Mouse (Mus musculus) layer of hippocampus, adult 18-20 months (tissue): ENCODE data around the gene Slc12a9. TPM values are rescaled to one million over a fixed set of nuclear protein-coding genes. Genes with fewer than 3 reads are reported as not detected.

Experiments used
- DNase-seq, 2 experiments: peaks; one replicate each; pipeline ENCODE4 v3.0.0; 2022; ENCODE audit warnings: low spot score in 2 of 2
- total RNA-seq, 2 experiments: library from RNA; stranded (reverse); gene quantifications; 2 replicates each; pipeline ENCODE4 v1.2.3; 2021

The Slc12a9 gene
- total RNA-seq, 2 experiments from 2014 or later, result 21.6 to 23.7 TPM

GRCm38 (mm10) chr5:137313466-137314192, 19.8 kb downstream of the Slc12a9 start:
- DNase-seq, result no peak

DNA sequence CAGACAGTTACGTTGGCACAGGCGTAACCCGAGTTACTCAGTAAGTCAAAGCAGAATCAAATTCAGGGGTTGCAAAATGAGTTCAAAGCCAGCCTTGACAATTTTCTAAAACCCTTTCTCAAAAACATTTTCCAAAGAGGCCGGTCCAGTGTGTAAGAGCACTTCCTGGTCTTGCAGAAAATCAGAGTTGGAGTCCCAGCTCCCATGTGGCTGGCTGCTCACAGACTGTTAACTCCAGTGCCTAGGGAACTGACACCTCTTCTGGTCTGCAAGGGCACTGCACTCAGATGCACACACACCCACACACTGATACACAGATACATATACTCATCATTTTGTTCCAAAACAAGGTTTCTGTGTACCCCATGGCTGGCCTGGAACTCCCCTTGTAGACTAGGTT, 25.0 kb downstream of the Slc12a9 start:
- DNase-seq, result no peak

DNA sequence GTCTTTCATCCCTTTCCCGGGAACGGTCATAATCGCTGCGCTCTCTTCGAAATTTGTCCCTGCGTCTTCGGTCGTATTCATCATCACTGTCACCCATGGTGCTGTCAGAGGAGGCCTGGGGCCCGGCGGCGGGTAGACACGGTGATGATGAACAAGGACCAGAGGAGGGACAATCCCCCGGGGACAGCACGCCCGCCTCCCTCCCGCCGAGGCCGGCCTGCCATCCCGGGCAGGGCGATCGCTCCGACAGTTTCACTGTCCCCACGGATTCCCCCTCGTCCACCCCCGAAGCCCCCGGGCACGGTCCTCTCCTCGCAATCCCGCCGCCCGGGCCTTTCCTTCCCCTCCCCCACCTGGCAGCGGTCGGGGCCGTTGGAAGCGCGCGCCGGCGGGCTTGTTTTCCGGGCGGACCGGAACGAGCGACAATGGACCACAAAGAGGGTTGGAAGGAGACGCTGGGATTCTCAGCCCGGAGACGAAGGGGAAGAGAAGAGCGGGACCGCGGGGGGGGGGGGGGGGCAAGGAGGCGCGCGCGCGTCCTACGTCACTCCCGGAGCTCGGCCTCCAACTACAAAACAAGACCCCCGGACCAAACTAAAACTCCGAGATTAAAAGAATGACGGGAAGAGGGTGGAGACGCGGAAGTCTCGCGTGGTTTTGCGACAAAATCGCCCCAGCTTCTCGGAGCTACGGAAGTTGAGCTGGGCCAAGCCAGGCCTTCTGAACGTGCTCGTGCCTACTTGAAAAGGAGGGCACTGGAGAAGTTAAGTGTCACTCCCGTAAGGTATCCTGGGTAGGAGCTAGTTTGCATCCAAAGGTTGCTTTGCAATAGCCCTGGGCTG, 26.1 kb downstream of the Slc12a9 start, which contains the start of gene Srrt:
Srrt (minus strand) TSS at position 604 of the 842 bp plus-strand sequence.
- DNase-seq, result peak; percentile 92 to 94

DNA sequence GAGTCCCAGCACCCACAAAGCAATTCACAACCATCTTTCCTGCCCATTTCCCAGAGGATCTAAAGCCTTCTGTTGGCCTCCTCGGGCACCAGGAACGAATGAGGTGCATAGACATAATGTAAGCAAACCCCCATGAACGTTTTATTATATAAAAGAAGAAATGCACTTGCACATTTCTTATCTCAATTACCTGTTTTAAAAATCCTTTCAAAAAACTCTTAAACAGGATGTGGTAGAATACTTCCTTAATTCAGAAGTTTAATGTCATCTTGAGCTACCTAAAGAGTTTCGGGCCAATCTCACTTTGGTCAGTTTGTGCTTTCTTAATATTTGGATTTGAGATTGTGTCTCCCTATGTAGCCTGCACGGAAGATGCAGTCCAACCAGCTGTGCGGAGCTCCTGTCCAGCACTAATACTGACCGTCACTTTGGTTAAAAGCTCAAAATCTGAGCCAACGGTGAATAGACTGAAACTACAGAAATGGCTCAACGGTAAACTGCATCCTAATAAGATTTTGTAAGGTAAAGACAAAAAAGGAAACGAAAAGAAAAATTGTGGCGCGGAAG, 26.9 kb downstream of the Slc12a9 start:
- no peak for DNase-seq

GRCm38 (mm10) chr5:137305822-137306221, 27.6 kb downstream of the Slc12a9 start:
- no peak for DNase-seq

DNA sequence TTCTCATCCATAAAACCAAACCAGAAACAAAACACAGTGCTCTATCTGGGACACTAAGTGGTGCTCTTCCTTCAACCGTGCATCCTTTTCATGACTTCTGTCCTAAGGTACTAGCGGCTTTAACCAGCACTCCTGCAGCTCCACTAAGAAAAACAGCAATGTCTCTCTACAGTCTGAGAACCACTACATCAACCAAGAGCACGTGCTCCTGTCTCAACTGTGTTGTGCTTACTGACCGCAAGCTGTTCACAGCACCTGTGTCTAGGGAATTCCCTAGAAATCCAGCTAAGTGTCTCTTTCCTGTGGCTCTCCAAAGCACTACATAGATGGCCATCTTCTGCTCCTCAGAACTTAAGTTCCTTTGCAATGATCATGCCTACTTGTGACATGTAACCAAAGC, 28.6 kb downstream of the Slc12a9 start:
- DNase-seq, result no peak

DNA sequence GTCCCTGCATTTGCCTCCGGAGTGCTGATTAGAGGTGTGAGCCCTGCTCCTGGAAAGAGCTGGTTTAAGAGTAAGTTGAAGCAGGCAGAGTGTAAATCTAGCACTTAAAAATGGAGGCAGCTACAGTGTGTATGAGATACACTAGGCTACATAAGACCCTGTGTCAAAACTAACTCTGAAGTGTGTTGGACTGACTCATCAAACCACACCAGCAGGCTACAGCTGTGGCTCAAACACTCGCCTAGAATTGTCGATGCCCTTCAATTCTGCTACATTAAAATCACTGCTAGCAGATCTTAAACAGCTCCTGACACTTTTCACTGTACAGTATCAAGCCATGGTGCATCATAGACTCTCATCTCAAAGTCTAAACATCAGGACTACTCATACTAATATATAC, 29.2 kb downstream of the Slc12a9 start:
- DNase-seq, result no peak

DNA sequence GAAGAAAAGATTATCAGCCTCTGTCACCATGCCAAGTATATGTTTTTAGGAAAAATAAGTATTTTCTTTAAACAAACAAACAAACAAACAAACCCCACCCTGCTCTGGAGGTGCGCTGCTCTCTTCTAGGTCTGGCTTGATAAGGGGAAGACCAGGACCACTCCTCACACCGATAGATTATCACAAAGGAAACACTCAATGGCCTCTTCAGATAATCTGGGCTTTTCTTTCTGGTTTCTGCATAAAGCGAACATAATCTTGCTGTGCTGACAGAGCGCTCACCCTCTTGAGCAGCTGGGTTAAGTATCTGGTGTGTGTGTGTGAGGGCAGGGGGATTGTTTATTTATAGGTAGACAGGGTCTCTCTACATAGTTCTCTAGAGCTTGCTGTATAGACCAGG, 29.8 kb downstream of the Slc12a9 start:
- no peak for DNase-seq

GRCm38 (mm10) chr5:137301253-137301652, 32.1 kb downstream of the Slc12a9 start:
- DNase-seq, result no peak

GRCm38 (mm10) chr5:137299240-137299639, 34.2 kb downstream of the Slc12a9 start:
- no peak for DNase-seq

DNA sequence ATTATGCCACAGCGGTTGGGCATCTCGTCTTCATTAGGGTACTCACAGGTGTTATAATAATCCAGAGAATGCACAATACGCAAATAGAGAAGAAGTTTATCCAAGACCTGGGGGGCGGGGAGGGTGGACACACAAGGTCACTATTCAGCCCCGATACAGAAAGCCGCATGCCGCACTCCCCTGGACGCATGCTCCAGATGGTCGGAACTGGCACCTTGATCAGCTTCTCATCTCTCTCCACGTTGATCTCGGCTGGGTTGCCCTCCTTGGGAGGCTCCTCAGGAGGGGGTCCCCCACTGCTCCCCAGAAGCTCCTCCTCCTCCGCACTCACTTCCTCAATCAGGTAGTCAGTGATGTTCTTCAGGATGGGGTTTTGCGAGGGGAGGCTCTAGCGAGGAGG, 36.3 kb downstream of the Slc12a9 start:
- no peak for DNase-seq

DNA sequence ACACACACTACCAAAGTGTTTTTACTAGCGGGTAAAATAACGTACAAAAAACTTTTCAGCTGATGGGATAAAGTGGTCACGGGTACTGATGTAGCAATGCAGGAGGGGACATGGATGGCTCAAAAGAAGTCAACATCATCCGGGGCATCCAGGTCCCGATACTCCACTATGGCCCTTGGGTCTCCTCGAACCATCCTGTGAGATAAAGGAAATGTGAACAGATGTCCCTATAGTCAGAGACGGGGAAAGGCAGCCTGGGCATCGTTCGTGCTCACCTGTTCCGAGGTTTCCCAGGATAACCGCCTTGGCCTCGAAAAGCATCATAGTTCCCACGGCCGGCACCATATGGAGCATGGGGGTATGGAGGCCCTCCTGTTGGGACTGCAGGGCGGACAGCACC, 37.7 kb downstream of the Slc12a9 start:
- no peak for DNase-seq

DNA sequence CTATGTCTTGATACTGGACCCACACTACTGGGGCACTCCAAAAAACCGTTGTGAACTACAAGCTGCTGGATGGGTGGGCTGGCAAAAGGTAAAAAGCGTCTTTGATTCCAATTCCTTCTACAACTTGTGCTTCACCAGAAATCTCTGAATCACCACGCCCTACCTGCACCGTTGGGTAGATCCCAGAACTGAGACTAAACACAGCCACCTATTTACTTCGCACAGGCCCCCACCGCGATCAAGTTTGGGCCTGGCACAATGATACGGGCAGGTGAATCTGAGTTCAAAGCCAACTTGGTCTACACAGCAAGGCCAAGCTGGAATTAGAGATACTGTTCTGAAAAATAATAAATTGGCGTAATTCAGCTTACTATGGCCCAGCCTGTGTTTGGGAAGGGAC, 38.1 kb downstream of the Slc12a9 start:
- DNase-seq, result no peak

DNA sequence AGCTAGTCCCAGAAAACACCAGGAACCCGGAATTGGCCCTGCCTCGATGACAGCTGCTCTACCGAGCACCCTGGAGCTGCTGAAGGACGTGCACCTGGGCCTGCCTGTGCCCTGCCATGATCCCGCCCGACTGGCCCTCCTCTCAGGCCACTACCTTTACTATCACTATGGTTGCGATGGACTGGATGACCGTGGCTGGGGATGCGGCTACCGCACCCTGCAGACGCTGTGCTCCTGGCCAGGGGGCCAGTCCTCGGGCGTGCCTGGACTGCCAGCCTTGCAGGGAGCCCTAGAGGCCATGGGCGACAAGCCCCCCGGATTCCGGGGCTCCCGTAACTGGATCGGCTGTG, 38.7 kb downstream of the Slc12a9 start:
- DNase-seq, result no peak

GRCm38 (mm10) chr5:137293839-137294743, 39.3 kb downstream of the Slc12a9 start, which contains the start of gene Ufsp1:
Gene Ufsp1, plus strand, starts transcription at chr5:137294629.
- DNase-seq, result peak; percentile 95 to 98

DNA sequence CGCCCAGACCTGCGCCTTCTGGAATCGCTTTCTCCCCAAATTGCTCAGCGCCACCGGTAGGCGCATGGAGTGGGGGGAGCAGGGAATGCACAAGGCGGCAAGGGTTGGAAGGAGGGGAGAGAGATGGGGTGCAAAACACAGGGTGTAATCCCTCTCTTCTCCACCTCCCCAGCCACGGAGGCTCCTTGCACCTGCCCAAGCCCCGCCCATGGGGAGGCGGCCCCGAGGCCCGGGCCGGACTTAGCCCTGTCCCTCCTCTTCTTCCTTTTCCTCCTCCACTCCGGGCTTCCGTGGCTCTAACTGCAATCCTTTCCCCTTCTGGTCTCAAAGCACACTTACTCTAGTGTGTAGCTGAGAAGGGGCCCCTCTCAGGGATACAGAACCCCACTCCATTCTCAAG, 40.1 kb downstream of the Slc12a9 start:
- DNase-seq, result peak; percentile 72

DNA sequence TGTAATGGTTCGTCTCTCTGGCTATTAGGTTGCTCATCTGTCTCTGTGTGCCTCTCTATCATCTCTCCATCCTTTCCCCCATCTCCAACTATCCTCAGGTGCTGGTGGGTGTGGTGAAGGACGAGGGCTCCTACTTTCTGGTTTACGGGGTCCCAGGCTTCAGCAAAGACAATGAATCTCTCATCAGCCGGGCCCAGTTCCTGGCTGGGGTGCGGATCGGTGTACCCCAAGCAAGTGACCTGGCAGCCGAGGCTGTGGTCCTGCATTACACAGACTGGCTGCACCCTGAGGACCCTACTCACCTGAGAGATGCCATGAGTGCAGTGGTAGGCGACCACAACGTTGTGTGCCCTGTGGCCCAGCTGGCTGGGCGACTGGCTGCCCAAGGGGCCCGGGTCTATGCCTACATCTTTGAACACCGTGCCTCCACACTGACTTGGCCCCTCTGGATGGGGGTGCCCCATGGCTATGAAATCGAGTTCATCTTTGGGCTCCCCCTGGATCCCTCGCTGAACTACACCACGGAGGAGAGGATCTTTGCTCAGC, 41.9 kb downstream of the Slc12a9 start:
- no peak for DNase-seq

DNA sequence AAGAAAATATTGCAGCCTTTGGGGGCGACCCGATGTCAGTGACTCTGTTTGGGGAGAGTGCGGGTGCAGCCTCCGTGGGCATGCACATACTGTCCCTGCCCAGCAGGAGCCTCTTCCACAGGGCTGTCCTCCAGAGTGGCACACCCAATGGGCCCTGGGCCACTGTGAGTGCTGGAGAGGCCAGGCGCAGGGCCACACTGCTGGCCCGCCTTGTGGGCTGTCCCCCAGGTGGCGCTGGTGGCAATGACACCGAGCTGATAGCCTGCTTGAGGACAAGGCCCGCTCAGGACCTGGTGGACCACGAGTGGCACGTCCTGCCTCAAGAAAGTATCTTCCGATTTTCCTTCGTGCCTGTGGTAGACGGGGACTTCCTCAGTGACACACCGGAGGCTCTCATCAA, 42.7 kb downstream of the Slc12a9 start:
- DNase-seq, result no peak

- no peak for DNase-seq
These were observed 43.6 kb downstream of the Slc12a9 start for GRCm38 (mm10) chr5:137289591-137290365.

GRCm38 (mm10) chr5:137288999-137289470, 44.4 kb downstream of the Slc12a9 start:
- peak in 1 of 2 experiments; percentile 64 for DNase-seq
